ENCODE assay signal across 8 mouse cellular contexts in the genomic region with DNA sequence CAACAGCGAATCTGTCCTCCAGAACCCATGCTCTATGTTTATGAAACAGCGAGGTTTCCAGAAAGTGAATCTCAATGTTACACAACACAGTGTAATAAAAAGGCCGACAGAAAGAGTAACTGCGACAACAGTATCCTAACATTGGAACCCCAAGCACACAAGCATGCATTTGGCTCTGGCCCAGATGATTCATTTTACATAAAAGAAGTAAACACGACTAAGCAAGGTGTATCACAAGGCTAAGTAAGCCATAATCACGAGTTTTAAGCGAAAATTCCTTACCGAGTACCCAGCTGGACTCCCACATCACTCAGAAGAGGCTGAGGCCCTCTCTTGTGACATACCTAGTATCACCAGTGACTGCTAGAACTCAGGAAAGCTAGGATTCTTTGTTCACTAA. TPM values are rescaled to one million over a fixed set of nuclear protein-coding genes. Genes with fewer than 3 reads are reported as not detected.
DNase-seq lines count a peak whose midpoint lies in the region; ATAC-seq lines count a peak whose summit lies in the region.

No protein-coding gene starts in this region.

- H3K27ac ChIP-seq in brown adipose tissue, adult 24 weeks (replicated peaks; ENCODE audit: low read depth, low read length) = peak overlapping the region; percentile 53
- peak overlapping the region; percentile 42; the same call in 1 of the 2 replicates for H3K27ac ChIP-seq in heart, embryonic 16.5 days (ENCODE audit: low read length)
- 0 out of 2 replicates have a peak overlapping the region, but pooled peaks have one; percentile 10 for H3K27ac ChIP-seq in liver, embryonic 12.5 days

- peaks cover 29% of the 10 kb centered on the region for H3K4me1 ChIP-seq in brown adipose tissue, adult 24 weeks (ENCODE audit: control insufficient read depth, insufficient read depth, insufficient read length, low read length)
- peaks cover 41% of the 10 kb centered on the region for H3K4me1 ChIP-seq in heart, embryonic 16.5 days (ENCODE audit: control insufficient read depth, insufficient read depth, low read length)
- peaks cover 73% of the 10 kb centered on the region for H3K4me1 ChIP-seq in liver, embryonic 12.5 days

- H3K9ac ChIP-seq in heart, embryonic 16.5 days (ENCODE audit: low read length) = peak overlapping the region; percentile 61
- peak overlapping the region; percentile 96 for H3K9ac ChIP-seq in liver, embryonic 12.5 days

- H3K27me3 ChIP-seq in heart, embryonic 16.5 days (ENCODE audit: control insufficient read depth, insufficient read depth, low read length) = no peaks in the 10 kb centered on the region
- H3K27me3 ChIP-seq in liver, embryonic 12.5 days (replicated peaks) = no peaks in the 10 kb centered on the region

- peak overlapping the region; percentile 69 for H3K4me2 ChIP-seq in heart, embryonic 16.5 days (ENCODE audit: low read depth, low read length)
- peak overlapping the region; percentile 93 for H3K4me2 ChIP-seq in liver, embryonic 12.5 days

- no peak for ATAC-seq in heart, embryonic 16.5 days (replicated peaks; ENCODE audit: extremely low read depth, insufficient read depth, low FRiP score)
- no peak for ATAC-seq in liver, embryonic 12.5 days

- peak; percentile 24 to 26 for DNase-seq in left cerebral cortex, postnatal 36 days (ENCODE audit: low spot score in 2 of 2)
- no peak for DNase-seq in left cerebral cortex, adult 9 months (ENCODE audit: low spot score in 2 of 2)
- peak; percentile 32 for DNase-seq in skeletal muscle tissue, adult 2 months (ENCODE audit: low read depth, low spot score)
- no peak for DNase-seq in ovary, adult 18-20 months (ENCODE audit: low spot score)
- DNase-seq in gastrocnemius, postnatal 14 days = no peak

- H3K4me3 ChIP-seq in brown adipose tissue, adult 24 weeks (ENCODE audit: insufficient read depth, low read depth, low read length) = peak overlapping the region; percentile 42
- peak overlapping the region; percentile 51 for H3K4me3 ChIP-seq in heart, embryonic 16.5 days (ENCODE audit: low read length)
- peak overlapping the region; percentile 96 for H3K4me3 ChIP-seq in liver, embryonic 12.5 days

- no peaks in the 10 kb centered on the region for H3K36me3 ChIP-seq in heart, embryonic 16.5 days (ENCODE audit: control insufficient read depth, insufficient read depth)
- no peaks in the 10 kb centered on the region for H3K36me3 ChIP-seq in liver, embryonic 12.5 days

- intact Hi-C loops in left cerebral cortex, postnatal 36 days (cut with DNase I) = no loop called here
- intact Hi-C loops in gastrocnemius, postnatal 14 days (cut with DNase I; ENCODE audit: low total_unique reads) = loop anchor here (10.0 kb wide), 1 partner anchor 54 kb away; no protein-coding TSS in a partner anchor

- WGBS in heart, embryonic 16.5 days = 17% methylated on average over 8 of the region's 8 CpGs
- 42% methylated on average over 8 of the region's 8 CpGs for WGBS in liver, embryonic 12.5 days (ENCODE audit: insufficient replicate concordance)

- no peaks in the 10 kb centered on the region for H3K9me3 ChIP-seq in heart, embryonic 16.5 days (replicated peaks; ENCODE audit: control insufficient read depth, low read length)
- H3K9me3 ChIP-seq in liver, embryonic 12.5 days (replicated peaks) = no peaks in the 10 kb centered on the region

RNA-seq across cellular contexts. Expression of gene Ranbp9, which starts 2.5 kb away (rescaled TPM):
- 10 to 100 TPM; 95.4 to 99.3 TPM for total RNA-seq in left cerebral cortex, postnatal 36 days (2021)
- polyA plus RNA-seq in brown adipose tissue, adult 24 weeks (2012; ENCODE audit: insufficient read depth, insufficient read length, missing spikeins) = 38.5 and 48.5 TPM in 2 replicates
- 8.0 and 8.1 TPM in 2 replicates for polyA plus RNA-seq in heart, embryonic 16.5 days (2015; fragmentation: Nextera tagmentation; extraction: Ambion mirVana)
- 3.3 and 4.5 TPM in 2 replicates for polyA plus RNA-seq in liver, embryonic 12.5 days (2016; fragmentation: Nextera tagmentation; extraction: Ambion mirVana)
- 10 to 100 TPM; 33.5 to 36.1 TPM for total RNA-seq in gastrocnemius, postnatal 14 days (2021)

Comparison
In these comparisons a context has a peak if more than half of its experiments do, and no peak if none do; other contexts are left out.
1. DNase-seq: peak in left cerebral cortex, postnatal 36 days (2 of 2) and skeletal muscle tissue, adult 2 months (single experiment); none in left cerebral cortex, adult 9 months (0 of 2), ovary, adult 18-20 months (single experiment) and gastrocnemius, postnatal 14 days (single experiment).
2. H3K4me3 ChIP-seq: peak in every context shown above with its lines; median percentile 96 in liver, embryonic 12.5 days; 51 in heart, embryonic 16.5 days; 42 in brown adipose tissue, adult 24 weeks.
3. Peak in every context shown above with its lines, with median percentiles within 50 percentile points of each other: H3K27ac ChIP-seq.